Comparison of ENCODE assay signal across 19 mouse cellular contexts in the genomic region with DNA sequence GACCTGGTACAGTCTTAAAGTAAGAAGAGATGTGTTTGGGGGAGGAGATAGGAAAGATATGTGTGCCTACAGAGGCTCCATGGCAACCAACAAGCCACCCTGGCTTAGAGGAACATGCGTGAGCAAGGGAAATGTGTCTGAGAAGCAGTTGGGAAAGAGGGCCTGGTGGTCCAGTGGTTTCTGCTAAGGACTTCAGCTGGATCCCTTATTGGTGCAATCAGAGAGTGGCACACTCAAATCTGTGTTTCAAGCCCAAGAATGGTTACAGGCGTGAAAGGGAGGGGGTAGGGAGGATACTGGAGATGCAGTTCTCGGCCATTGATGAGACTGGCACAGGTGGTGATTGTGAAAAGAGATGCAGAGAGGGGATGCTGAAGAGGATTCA. TPM values are rescaled to one million over a fixed set of nuclear protein-coding genes. Genes with fewer than 3 reads are reported as not detected.
"Had no signal": no experiment of that assay in that cellular context is flagged by ENCODE, and none has a peak within 500 bp of the region (broad histone marks: within the 10 kb centered on the region; RNA-seq: fewer than 3 reads in every experiment).

No protein-coding gene starts in this region.

- H3K36me3 ChIP-seq: heart, embryonic 12.5 days; heart, embryonic 13.5 days; heart, embryonic 15.5 days; hindbrain, embryonic 10.5 days; hindbrain, embryonic 12.5 days; hindbrain, embryonic 13.5 days; hindbrain, embryonic 15.5 days; intestine, embryonic 15.5 days; kidney, embryonic 15.5 days had no signal

- DNase-seq: kidney, adult 11 months; kidney, postnatal 14 days had no signal

- H3K9me3 ChIP-seq: heart, embryonic 12.5 days; heart, embryonic 13.5 days; heart, embryonic 15.5 days; hindbrain, embryonic 10.5 days; hindbrain, embryonic 12.5 days; hindbrain, embryonic 13.5 days; hindbrain, embryonic 15.5 days; intestine, embryonic 15.5 days; kidney, embryonic 15.5 days had no signal

- H3K27me3 ChIP-seq: heart, embryonic 12.5 days; heart, embryonic 13.5 days; heart, embryonic 15.5 days; hindbrain, embryonic 12.5 days; hindbrain, embryonic 13.5 days; hindbrain, embryonic 15.5 days; intestine, embryonic 15.5 days; kidney, embryonic 15.5 days had no signal

- H3K4me1 ChIP-seq: heart, embryonic 12.5 days; heart, embryonic 13.5 days; heart, embryonic 15.5 days; hindbrain, embryonic 10.5 days; hindbrain, embryonic 12.5 days; hindbrain, embryonic 13.5 days; hindbrain, embryonic 15.5 days; intestine, embryonic 15.5 days; kidney, embryonic 15.5 days had no signal

- H3K27ac ChIP-seq: heart, embryonic 13.5 days; heart, embryonic 15.5 days; hindbrain, embryonic 10.5 days; hindbrain, embryonic 12.5 days; hindbrain, embryonic 13.5 days; hindbrain, embryonic 14.5 days; hindbrain, embryonic 15.5 days; hindbrain, postnatal 0 days; intestine, embryonic 15.5 days; kidney, embryonic 15.5 days; kidney, postnatal 0 days; layer of hippocampus, adult 2 months; left cerebral cortex, adult 2 months had no signal

- H3K4me2 ChIP-seq: heart, embryonic 11.5 days; heart, embryonic 12.5 days; heart, embryonic 13.5 days; heart, embryonic 15.5 days; hindbrain, embryonic 12.5 days; hindbrain, embryonic 13.5 days; hindbrain, embryonic 14.5 days; hindbrain, embryonic 15.5 days; intestine, embryonic 15.5 days; kidney, embryonic 15.5 days had no signal

- H3K4me3 ChIP-seq: heart, embryonic 12.5 days; heart, embryonic 13.5 days; heart, embryonic 15.5 days; hindbrain, embryonic 10.5 days; hindbrain, embryonic 12.5 days; hindbrain, embryonic 13.5 days; hindbrain, embryonic 15.5 days; intestine, embryonic 15.5 days; kidney, embryonic 15.5 days; layer of hippocampus, adult 2 months; left cerebral cortex, adult 2 months had no signal

RNA-seq across cellular contexts. Expression of gene Ky, which starts 27.1 kb away (rescaled TPM):
- total RNA-seq: hematopoietic stem cell, adult 5-6 weeks had no signal
- polyA plus RNA-seq: kidney, embryonic 14.5 days had no signal
